Mouse (Mus musculus) C2C12 (cell line): ENCODE data around the gene Nans. TPM values are rescaled to one million over a fixed set of nuclear protein-coding genes. Genes with fewer than 3 reads are reported as not detected.

Experiments
- H3K27me3 ChIP-seq: one replicate; pipeline ENCODE4 v1.6.1; 2011; ENCODE audit not compliant: control insufficient read depth, insufficient read depth, insufficient read length
- H3K36me3 ChIP-seq: one replicate; pipeline ENCODE4 v1.6.1; 2011; ENCODE audit not compliant: control insufficient read depth, insufficient read depth
- H3K4me3 ChIP-seq: one replicate; pipeline ENCODE4 v1.5.1; 2011; ENCODE audit warnings: mild to moderate bottlenecking, control low read depth; ENCODE audit not compliant: poor library complexity, insufficient read depth, severe bottlenecking
- H3K79me2 ChIP-seq: one replicate; pipeline ENCODE4 v1.6.1; 2011; ENCODE audit not compliant: control insufficient read depth, insufficient read depth
- H3K79me3 ChIP-seq: one replicate; pipeline ENCODE4 v1.6.1; 2011; ENCODE audit warnings: low read depth, control low read depth
- H3ac ChIP-seq: one replicate; pipeline ENCODE3; 2011; ENCODE audit warnings: low read depth; ENCODE audit not compliant: control insufficient read depth, insufficient read length
- CEBPB ChIP-seq: IDR thresholded peaks from one replicate; pipeline ENCODE4 v1.6.1; 2011; ENCODE audit warnings: low read depth, mild to moderate bottlenecking, control low read depth, moderate library complexity
- CTCF ChIP-seq: IDR thresholded peaks from one replicate; pipeline ENCODE4 v1.5.1; 2011; ENCODE audit not compliant: control insufficient read depth, insufficient read depth, insufficient read length
- FOSL1 ChIP-seq: IDR thresholded peaks from one replicate; pipeline ENCODE4 v1.8.0; 2011; ENCODE audit warnings: mild to moderate bottlenecking, low read length; ENCODE audit not compliant: poor library complexity, insufficient read depth, severe bottlenecking
- MAX ChIP-seq: IDR thresholded peaks from one replicate; pipeline ENCODE4 v1.6.1; 2011; ENCODE audit warnings: mild to moderate bottlenecking, control low read depth
- MYOD1 ChIP-seq: IDR thresholded peaks from one replicate; pipeline ENCODE4 v1.6.1; 2011; ENCODE audit warnings: low read depth; ENCODE audit not compliant: control insufficient read depth, insufficient read length
- MYOG ChIP-seq: IDR thresholded peaks from one replicate; pipeline ENCODE4 v1.6.1; 2011; ENCODE audit not compliant: control insufficient read depth, insufficient read length; ENCODE audit errors: extremely low read depth
- USF1 ChIP-seq: IDR thresholded peaks from one replicate; pipeline ENCODE4 v1.6.1; 2011; ENCODE audit warnings: low read depth, mild to moderate bottlenecking, control low read depth, moderate library complexity
- polyA plus RNA-seq: library from polyadenylated mRNA; unstranded; fragments of >200 nt; fragmentation: generic; extraction: Trizol; gene quantifications from one replicate; pipeline ENCODE4 v1.2.1, GENCODE M21; 2012; ENCODE audit warnings: missing spikeins

Gene Nans
- polyA plus RNA-seq, 1 experiment = 115 TPM

GRCm38 (mm10) chr4:46529722-46530121 lies 40.7 kb downstream of the Nans start:
- Histone ChIP-seq H3K27me3 (peaks cover 8% of the 10 kb centered on the region), H3ac (no peak overlapping the region), H3K4me3 (no peak overlapping the region), H3K79me2 (no peaks in the 10 kb centered on the region), H3K79me3 (no peaks in the 10 kb centered on the region), H3K36me3 (no peaks in the 10 kb centered on the region)
- TF ChIP-seq CTCF = no peak
- TF ChIP-seq CEBPB = no peak
- no peak for TF ChIP-seq MAX
- no peak for TF ChIP-seq MYOD1
- no peak for TF ChIP-seq MYOG
- TF ChIP-seq USF1 = no peak

- Histone ChIP-seq H3K79me2 (no peaks in the 10 kb centered on the region), H3K79me3 (no peaks in the 10 kb centered on the region), H3K36me3 (no peaks in the 10 kb centered on the region), H3K4me3 (no peak overlapping the region), H3K27me3 (peaks cover 10% of the 10 kb centered on the region), H3ac (no peak overlapping the region)
- TF ChIP-seq USF1 (no peak), FOSL1 (no peak), MYOD1 (no peak), CTCF (no peak), CEBPB (no peak), MAX (no peak), MYOG (no peak)
Measured at GRCm38 (mm10) chr4:46532511-46532910, 43.5 kb downstream of the Nans start.

- TF ChIP-seq USF1 = no peak
- no peak for TF ChIP-seq CEBPB
- TF ChIP-seq MYOD1 = no peak
- no peak for TF ChIP-seq CTCF
- no peak for TF ChIP-seq MAX
- TF ChIP-seq MYOG = no peak
- no peak for TF ChIP-seq FOSL1
- Histone ChIP-seq H3K79me2 (no peaks in the 10 kb centered on the region), H3K36me3 (no peaks in the 10 kb centered on the region), H3K4me3 (no peak overlapping the region), H3ac (no peak overlapping the region), H3K27me3 (peaks cover 11% of the 10 kb centered on the region), H3K79me3 (no peaks in the 10 kb centered on the region)
Measured at GRCm38 (mm10) chr4:46532926-46533325, 43.9 kb downstream of the Nans start.

GRCm38 (mm10) chr4:46533934-46534720 lies 45.1 kb downstream of the Nans start:
- H3K79me3 ChIP-seq = no peaks in the 10 kb centered on the region
- no peak overlapping the region for H3K4me3 ChIP-seq
- H3K27me3 ChIP-seq = peaks cover 18% of the 10 kb centered on the region
- no peaks in the 10 kb centered on the region for H3K79me2 ChIP-seq
- no peak overlapping the region for H3ac ChIP-seq
- H3K36me3 ChIP-seq = no peaks in the 10 kb centered on the region
- TF ChIP-seq MYOG (no peak), FOSL1 (no peak), MYOD1 (no peak), MAX (no peak), CEBPB (no peak), USF1 (no peak), CTCF (no peak)

- no peaks in the 10 kb centered on the region for H3K36me3 ChIP-seq
- no peak overlapping the region for H3ac ChIP-seq
- TF ChIP-seq FOSL1 = no peak
- no peak for TF ChIP-seq MAX
- TF ChIP-seq MYOD1 = no peak
- TF ChIP-seq USF1 = no peak
- no peak for TF ChIP-seq MYOG
- no peak for TF ChIP-seq CTCF
- TF ChIP-seq CEBPB = no peak
- H3K79me2 ChIP-seq = no peaks in the 10 kb centered on the region
- H3K4me3 ChIP-seq = no peak overlapping the region
- H3K79me3 ChIP-seq = no peaks in the 10 kb centered on the region
- peaks cover 18% of the 10 kb centered on the region for H3K27me3 ChIP-seq
Measured at GRCm38 (mm10) chr4:46535094-46535830, 46.2 kb downstream of the Nans start.
